Mouse (Mus musculus) lung, postnatal 25 days (tissue): ENCODE data around the gene Cacna1h.

ENCODE experiments used
- DNase-seq: peaks from one replicate; pipeline ENCODE4 v3.0.0; 2022; ENCODE audit warnings: low spot score

The Cacna1h gene

DNA sequence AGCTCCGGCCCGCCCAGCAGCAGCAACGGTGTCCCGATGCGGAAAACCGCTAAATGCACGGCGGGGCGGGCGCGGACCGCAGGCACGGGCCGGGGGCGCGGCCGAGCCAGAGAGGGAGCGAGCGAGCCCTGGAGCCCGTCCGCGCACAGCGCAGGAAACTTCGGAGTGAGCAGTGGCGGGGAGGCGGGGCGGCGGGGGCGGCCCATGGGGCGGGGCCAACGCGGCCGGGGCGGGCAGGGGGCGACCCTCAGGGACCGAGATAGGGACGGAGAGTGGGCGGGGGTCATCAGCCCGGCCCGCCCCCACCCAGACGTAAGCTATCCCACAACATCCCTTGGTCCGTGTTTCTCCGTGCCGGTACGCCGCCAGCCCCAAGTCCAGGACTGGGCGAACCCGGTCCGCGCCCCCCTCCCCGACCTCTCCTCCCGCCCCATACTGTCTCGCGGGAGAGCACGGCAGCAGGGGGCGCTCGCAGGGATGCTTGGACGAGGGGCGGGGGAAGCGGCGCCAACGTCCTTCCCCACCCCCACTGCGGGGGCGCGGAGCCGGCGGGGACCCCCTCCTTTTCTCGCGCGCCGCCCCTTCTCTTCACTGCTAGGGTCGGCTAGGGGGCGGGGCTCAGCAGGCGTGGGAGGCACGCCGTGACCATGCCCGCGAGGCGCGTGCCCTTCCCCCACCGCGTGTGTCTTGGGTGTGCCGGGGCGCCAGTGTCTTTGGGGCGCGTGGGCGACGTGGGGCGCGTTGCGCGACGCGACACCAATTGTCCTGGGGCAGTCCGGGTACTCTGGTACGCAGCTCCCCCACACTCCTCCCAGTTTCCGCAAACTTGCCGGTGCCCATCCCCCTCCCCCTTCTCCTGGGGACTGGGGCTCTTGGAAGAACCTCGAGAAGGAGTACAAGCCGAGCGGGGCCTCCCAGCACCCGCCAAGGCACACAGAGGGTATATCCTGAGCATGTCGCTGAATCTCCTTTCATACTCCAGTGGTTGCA, at the start of gene Cacna1h:
Cacna1h (minus strand) TSS at position 167 of the 990 bp plus-strand sequence.
- no peak for DNase-seq

DNA sequence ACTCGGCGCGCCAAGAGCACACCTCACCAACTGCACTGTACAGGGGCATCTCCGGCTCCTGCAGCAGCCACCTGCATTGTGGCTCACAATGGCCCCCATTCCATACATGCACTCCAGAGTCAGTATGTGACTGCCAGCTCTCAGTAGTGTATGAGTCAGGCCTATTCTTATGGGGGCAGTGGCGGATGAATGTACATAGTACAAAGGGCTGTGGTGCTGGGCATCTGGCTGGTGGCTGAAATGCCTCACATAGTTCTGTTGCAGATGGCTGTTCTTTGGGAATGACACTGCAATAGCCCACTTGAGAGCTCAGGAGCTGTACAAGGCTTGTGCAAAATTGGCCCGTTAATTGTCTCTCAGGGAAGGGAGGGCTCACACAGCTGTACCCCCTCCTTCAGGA, 48.5 kb upstream of the Cacna1h start:
- DNase-seq = no peak

DNA sequence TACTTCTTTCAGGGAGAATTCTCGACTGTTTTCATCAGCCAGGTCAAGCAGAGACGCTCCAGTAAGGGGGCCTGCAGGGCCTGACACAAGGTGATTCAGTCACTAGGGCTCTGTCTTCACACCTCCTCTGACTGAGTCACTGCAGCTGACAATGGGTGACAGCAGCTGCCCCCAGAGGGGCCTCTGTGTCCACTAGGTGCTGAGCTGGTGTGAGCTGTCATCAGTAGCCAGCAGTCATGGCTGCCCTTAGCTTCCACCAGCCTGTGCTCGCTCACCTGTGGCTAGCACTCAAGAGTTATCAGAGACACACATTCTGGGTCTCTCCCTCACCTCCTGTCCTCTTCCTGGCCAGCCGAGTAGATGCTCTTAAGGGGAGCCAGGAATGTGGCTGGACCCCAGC, 47.2 kb upstream of the Cacna1h start:
- no peak for DNase-seq

DNA sequence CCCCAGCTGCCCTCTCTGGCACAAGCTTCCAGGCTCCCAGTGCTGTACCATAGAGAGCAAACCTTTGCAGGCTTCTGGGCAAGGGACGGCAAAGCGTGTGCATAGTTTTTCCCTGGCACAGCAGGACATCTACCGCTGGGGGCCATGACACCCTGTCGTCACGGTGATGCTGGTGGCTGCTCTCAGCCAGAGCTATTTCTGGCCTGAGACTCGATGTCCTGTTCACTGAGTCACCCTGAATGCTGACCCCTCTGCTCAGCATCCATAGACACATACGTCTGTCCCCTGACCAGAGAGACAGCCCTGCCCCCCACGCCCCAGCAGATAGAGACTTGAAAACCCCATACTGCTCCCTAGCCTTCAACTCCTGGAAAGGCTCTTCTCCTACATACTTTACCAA, 46.6 kb upstream of the Cacna1h start:
- no peak for DNase-seq

DNA sequence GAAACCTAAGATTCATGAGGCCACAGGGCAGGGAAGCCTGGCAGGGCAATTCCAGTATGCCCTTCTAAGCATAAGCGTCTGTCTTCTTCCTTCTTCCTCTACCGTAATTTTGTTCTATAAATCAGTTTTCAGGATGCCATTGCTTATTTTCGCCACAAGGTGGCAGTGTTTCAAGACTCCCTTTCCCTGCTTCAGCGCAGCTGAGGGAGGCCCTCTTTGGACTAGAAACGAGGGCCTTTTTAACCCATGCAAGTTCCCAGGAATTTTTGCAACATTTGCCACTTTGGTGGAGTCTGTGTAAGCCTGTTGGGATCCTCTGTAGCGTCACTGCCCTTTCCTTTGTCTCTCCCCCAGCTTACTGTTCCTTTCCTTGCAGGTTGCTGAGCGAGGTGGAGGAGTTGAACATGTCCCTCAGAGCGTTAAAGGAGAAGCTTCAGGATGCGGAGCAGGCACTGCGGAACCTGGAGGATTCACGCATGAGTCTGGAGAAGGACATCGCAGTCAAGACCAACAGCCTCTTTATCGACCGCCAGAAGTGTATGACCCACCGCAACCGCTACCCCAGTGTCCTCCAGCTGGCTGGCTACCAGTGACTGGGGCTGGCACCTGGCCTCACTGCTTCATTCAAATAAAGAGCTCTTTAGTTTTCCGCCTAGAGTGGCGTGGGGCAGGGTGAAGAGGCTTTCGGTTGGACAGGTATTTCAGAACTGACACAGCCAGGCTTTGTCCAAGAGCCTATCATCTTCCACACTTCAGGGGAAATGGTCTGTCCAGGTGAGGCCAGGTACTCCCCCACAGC, 42.6 kb upstream of the Cacna1h start:
- peak; percentile 38 for DNase-seq

DNA sequence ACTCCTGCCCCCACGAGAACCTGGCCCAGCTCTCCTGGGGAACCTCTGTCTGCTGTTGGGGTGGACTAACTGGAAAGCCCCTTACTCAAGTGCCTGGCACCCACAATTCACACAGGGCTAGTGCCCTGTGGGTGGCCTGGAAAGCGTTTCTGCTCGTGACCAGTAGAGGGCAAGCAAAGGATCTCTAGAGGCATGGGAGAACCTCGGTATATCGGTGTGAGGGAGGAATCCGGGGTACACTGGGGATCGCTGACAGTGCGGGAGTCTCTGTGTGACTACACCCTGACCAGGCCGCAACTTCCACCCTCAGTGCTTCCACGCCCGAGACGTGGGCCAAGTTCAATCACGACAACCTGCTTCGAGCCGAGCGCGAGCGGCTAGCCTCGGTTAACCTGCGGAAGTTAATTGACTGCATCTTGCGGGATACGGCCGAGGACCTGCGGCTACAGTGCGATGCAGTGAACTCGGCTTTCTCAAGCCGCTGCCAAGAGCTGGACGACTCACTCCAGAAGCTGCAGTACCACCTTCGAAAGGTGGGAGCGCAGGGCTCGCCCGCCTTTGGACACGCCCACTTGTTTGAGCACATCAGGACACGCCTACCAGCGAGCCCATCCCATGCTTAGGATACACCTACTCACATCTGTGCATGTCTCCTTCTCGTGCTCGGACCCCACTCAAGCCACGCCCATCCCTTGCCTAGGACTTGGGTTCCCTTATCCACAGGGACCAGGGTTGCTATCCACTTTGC, 40.9 kb upstream of the Cacna1h start:
- DNase-seq = peak; percentile 62

DNA sequence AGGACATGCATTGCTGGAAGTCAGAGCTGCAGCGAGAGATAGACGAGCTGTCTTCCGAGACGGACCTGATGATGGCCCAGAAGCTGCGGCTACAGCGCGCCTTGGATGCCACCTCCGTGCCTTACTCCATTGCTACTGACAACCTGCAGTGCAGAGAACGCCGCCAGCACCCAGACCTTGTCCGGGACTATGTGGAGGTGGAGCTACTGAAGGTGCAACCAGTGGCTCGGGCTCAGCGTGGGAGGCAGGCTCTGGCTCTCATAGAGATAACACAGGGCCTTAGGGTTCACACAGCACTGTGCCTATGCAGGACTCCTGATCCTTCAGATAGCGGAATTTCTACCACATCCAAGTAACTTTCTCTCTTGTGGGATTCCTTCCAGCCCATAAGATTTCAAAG, 38.5 kb upstream of the Cacna1h start:
- peak; percentile 10 for DNase-seq

DNA sequence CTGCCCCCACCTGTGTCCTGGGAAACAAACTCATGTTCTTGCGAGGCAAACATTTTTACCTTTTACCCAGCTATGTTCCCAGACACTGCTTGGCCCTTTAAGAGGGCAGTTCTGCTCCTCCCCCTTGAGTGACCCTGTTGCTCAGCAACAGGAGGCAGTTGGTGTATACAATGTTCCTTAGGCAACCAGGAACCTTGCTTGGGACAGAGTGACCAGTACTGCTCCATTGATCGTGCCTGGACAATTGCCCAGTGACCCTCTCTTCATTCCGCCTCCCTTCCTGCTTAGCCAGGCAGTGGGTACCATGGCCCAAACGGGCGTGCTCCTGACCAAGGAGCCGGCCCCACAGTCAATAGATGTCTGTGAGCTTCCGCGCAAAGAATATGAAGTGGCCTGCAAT, 37.8 kb upstream of the Cacna1h start:
- DNase-seq = peak; percentile 72

DNA sequence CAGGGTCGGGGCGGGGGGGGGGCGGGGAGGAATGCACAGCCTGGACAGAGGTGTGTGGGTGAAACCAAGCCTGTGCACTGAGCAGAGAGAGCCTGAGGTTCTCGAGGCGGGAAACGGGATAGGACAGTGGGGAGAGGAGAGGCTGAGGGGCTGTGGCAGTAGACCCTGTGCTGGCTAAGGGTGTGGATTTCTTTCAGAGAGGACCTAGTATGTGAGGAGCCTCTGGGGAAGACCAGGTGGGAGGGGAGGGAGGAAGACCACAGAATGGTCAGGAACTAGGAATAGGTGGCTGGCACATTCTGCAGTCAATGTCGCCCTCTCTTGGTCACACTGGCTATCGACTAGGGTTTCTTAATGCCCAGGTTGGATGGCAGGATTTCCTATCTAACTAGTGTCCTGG, 36.2 kb upstream of the Cacna1h start:
- DNase-seq = peak; percentile 42

DNA sequence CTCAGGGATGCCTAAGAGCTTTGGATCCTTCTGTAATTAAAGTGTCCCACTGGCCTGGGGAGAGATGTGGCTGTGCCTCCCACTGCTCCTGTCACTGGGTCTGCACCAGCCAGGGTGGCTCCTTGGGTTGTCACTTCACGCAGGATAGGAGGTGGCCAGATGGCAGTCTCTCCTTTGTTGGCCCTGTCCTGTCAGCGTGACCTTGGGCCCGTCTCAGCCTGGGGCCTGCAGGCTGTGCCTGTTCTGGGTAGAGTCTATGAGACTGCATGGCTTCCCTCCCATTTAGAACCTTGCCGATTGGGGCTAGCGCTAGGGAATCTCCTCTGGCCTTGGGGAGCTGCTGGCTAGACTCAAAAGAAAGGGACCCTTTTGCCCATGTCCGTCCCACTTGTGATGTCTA, 34.7 kb upstream of the Cacna1h start:
- DNase-seq = no peak

DNA sequence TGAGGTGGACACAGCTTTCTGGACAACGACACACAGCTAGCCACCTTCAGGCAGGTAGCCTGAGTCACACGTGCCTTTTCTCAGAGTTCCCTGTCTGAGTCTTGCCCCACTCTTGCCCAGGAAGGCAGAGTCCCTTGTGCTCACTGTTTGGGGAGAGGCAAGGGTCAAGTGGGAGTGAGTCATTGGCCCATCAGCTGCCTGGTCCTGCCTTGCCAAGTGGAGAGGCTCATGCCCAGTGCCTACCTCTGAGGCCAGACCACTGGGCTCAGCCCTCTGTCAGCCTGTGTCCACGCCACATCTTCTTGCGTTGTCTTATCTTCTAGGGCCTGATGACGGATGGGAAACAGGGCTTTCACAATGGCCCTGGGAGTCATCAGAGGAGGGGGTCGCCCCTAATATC, 34.2 kb upstream of the Cacna1h start:
- no peak for DNase-seq

DNA sequence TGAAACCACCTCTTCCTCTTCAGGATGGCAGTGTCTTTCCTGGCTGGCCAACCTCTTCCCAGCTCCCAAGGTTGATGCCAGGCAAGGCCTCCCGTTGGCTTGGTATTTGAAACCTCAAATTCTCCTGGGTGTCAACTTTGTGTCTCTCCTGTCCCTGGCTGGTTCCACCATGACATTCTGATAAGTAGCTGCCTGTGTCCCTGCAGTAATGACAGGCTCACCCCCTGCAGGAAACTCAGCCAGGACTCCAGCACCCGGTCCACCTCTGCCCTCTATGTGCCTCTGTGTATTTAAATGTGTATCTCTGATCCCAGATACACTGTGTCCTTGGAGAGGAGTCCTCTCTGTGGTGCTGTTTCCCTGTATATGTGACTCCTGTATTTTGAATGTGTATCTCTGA, 32.7 kb upstream of the Cacna1h start:
- DNase-seq = no peak

DNA sequence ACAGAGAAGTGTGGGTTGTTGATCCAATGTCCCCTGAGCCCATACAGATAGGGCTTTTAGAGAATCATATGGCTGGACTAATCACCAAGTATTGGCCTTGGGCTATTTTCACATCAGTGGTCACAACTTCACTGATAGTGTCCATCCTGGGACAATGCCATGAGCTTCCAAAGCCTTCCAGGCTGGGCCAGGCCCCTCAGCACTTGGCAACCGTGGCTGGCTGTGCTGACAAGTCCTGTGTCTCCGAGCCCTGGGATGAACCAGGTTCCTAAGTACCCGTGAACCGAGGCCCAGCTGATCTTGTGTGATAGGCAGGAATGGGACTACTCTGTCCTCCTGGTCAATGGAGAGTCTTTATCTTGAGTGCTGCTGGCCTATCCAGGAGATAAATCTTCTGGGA, 30.5 kb upstream of the Cacna1h start:
- no peak for DNase-seq

DNA sequence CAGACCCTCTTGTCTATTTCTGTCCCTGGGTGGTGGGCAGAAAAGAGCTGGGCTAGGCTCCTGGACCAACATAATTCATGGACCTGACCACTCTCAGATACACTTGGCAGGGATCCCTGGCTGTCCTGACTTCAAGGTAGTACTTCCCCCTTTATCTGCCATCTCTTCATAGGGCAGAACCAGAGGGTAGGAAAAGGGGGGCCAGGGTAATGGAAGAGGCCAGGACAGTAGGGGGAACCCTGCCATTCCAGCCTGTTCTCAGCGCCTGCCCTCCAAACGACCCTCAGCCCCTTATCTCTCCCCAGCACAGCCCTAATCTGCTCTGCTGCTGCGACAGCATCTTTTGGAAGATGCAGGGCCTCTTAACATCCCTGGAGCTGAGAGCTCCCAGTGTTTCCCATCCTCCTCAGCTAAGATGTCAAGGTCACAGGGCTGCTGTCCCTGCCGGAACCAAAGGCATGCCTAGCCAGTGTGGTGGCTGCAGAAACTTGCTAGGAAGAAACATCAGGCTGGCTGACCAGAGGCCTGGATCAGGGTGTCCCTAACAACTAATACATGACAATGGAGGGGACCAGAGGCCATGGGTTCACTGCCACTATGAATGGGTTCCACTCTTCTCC, 29.9 kb upstream of the Cacna1h start:
- DNase-seq = no peak

DNA sequence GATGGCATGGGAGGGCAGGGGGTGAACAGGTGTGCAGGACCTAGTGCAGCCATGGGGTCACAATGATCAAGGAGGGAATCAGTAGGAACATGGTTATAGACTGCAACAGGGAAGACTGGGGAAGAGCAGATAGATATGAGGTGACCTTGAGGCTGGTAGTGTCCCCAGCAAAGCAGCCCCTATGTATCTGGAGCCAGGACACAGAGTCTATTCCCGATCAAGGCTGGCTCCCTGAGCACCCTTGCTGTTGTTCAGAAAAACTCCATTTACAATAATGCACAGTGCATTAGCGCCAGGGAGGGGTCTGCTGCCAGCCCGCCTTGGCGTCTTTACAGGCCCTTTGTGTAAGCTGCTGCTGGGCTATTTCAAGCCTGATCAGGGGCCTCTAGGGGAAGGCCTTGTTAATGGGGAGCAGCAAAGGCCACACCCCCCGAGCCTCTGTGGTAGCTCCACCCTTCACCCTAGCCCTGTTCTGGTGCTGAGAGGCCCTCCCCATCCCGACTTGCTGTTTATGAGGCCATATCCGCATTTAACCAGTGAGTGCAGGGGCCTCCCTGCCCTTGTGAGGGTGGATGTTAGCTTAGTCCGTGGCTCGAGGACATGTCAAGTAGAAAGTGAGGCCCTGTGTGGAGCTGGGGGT, 28.8 kb upstream of the Cacna1h start:
- no peak for DNase-seq

DNA sequence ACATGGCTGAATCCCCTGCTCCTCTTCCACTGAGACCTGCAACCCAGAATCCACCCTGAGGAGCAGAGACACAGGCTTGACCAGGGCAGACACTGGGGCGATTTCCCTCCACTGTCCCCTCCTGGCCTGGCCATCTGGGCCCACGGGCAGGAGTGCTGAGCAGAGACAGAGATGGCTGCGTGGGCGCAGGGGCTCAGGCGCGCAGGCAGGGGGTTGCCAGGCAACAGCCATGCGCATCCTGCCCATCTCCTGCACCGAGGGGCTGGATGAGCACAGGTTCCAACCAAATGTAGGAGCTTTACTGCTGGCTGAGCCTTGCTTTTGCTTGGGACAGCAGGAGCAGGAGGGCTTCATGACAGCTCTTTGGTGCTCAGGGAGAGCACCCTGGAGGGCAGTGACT, 23.0 kb upstream of the Cacna1h start:
- DNase-seq = no peak

DNA sequence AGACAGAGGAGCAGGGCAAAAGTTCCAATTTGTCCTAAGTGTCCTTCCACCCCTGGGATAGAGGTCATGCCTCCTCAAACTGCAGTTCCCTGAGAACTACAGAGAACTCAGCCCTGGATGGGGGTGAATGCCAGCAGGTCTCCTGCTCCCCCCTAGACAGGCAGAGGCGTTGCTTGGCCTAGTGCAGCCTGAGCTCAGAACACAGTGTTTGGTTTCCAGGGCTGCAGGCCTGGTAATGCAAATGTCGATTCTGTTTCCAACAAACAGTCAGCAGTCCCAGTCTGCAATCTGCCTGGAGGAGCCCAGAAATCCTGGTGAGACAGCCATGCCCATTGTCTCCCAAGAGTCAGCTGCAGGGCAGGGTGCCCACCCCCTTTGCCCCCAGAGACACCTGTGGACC, 20.7 kb upstream of the Cacna1h start, which contains the start of gene Tekt4:
Tekt4 (plus strand) TSS at position 344 of the 400 bp plus-strand sequence.
- no peak for DNase-seq

DNA sequence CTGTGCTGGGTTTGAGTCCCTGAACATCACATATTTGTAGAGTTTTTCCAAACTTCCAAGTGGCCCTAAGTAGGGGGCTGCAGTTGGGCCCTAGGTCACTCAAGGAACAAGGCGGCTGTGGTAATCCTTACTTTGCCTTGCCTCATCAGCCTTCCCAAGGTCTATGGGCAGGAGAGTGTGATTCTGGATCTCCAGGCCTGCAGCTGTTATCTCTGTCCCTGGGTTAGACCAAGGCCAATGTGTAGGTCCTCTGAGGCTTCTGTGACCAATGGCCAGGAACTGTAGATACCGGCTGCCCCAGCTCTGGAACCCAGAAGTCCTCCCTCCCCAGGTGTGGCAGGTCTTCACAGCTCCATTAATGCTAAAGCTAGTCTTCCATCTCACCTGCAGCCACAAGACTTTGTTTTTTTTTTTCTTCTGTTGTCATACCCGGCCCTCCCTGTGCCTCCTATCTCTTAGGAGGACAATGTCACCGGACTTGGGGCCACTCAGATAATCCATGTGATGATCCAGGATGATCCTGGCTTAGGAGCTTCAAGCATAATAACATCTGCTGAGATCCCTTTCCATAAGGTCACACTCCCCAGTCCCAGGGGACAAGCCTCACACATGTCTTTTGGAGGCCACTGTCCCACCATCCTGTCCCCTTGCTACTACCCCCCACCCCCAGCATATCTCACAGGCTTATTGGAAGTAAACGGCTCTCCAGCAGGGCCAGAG, 18.8 kb upstream of the Cacna1h start:
- no peak for DNase-seq

DNA sequence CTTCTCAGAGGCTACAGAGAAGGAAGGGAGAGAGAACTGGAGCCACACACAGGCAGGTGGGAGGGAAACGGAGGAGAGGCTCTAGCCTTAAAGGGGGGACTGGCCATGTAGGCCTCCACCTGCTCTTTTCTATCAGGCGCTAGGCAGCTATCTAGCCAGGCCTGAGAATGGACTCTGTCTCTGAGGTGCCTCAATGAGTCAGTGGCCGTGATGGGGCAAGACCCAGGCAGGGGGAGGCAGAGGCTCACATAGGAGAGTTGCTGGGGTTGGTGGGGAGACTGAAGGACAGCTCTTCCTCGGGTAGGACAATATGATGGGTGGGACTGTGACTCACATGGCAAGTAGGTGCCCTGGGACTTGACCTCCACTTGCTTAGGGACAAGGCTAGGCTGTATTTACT, 16.7 kb upstream of the Cacna1h start:
- no peak for DNase-seq

DNA sequence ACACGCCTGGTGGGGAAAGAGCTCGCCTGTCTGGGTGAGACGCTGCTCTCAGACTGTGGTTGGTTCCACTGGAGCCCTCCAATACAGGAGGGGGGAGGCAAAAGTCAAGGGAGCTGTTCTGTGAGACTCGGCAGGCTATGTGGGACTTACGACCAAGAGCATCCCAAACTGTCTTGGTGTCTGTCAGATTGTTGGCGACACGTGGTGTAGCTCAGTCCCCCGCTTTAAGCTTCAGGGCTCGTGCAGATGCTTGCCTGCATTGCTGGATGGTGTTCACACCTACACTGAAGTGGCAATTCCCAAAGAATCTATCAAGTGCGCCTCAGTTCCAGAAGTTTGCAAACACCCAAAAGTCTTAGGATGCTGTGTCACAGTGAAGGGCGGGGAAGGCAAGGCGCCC, 14.3 kb upstream of the Cacna1h start:
- DNase-seq = no peak

DNA sequence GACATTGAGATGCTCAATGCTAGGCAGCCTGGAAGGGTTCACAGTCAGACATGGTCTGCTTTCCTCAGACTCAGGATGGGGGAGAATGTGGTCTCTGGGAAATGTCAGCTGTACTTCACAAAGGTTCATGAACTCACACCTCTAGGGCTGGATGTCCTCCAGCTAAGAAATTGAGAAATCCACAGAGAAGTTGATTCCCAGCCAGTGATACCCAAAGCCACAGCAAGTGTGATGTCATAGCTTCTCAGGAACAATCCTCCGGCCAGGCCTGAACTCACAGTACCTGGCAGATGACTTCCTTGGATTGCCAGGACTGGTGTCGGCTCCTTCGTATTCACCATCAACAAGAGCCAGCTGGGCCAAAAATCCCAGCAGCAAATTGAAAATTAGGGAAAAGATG, 12.3 kb upstream of the Cacna1h start:
- no peak for DNase-seq
